Mouse (Mus musculus) kidney, postnatal 14 days (tissue): ENCODE results near the gene Zfp978.
"Not testable (repeated sequence)": the region's sequence is repeated elsewhere in the genome, so short reads cannot be mapped to it uniquely, and the experiment has no call there.

ENCODE experiments used
- DNase-seq: peaks from one replicate; pipeline ENCODE4 v3.0.0; 2022; ENCODE audit warnings: mixed read lengths

The Zfp978 gene

DNA sequence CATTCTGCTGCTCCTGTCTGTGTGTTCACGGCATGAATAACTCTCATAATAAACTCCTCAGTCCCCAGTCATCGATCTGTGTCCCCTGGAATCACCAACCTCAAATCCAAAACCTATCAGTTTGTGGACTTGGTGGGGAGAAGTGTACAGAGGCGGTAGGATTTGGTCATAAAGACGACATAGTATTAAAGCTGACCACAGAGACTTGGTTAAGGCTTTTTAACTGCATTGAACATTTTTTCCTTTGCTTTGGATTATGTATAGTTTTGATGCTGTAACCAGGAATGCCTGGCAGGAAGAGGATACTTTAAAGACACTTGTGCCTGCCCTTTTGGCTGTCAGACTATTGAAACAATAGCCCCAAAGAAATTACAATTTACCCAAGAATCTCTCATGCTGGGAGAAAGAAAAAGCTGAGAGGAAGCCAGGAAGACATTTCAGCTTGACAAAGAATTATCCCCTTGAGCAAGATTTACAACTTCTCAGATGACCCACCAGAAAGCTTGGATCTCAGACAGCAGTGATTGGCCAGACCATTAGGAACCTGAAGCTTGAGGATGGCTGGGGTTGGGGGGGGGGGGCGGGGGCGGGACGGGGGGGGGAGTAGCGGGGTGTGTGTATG, 56.2 kb downstream of the Zfp978 start:
- DNase-seq, result no peak

DNA sequence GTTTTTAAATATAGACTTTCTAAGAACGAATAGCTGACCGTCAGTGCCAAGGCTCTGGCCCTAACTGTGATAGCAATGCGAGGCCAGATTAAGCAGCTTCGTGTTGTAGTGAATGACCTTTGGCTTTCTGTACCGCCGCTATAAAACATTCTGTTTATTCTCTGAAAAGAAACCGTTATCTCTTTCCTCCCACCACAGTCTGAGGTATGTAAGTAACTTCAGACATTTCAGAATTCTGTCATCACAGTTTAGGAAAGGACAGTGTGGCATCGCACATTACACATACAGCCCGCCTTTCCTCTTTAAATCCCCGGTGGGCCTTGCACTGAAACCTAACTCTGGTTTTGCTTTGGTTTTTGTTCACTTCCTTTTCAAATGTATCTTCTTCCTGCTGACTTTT, 56.8 kb downstream of the Zfp978 start:
- DNase-seq, result no peak

DNA sequence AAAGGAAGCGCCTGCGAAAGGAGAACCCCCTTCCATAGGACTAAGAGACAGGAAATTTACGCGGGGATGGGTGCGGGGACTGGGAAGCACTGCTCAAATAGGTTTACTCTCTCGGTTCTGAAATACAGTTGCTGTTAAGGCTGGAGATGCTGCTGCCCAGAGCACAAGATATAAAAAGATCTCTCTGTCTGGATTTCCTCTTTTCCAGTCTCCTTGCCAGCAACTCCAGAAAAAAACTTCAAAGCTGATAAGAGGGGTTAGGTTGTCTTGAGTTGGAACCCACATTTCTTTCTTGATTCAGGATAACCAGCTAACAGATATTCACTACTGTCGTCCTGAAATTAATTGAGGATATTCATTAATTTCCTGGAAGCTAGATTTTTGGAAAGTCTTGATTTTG, 57.2 kb downstream of the Zfp978 start:
- DNase-seq, result not testable (repeated sequence)

DNA sequence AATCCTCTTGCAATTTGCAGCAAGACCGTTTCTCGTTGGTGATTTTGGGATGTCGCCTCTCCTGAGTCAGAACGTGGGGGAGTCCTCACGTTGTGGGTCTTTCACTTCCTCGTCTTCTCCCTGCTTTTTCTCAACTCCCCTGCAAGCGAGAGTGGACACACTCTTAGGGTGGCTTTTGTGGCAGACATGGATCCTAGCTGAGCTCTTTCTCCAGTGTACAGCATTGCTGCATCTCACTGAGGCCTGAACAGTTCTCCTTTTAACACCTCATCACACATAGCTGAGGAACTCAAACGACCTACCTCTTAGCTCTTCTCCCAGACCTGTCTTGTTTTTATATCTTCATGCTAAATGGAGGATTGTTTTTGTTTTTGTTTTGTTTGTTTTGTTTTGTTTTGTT, 58.1 kb downstream of the Zfp978 start:
- not testable (repeated sequence) for DNase-seq

DNA sequence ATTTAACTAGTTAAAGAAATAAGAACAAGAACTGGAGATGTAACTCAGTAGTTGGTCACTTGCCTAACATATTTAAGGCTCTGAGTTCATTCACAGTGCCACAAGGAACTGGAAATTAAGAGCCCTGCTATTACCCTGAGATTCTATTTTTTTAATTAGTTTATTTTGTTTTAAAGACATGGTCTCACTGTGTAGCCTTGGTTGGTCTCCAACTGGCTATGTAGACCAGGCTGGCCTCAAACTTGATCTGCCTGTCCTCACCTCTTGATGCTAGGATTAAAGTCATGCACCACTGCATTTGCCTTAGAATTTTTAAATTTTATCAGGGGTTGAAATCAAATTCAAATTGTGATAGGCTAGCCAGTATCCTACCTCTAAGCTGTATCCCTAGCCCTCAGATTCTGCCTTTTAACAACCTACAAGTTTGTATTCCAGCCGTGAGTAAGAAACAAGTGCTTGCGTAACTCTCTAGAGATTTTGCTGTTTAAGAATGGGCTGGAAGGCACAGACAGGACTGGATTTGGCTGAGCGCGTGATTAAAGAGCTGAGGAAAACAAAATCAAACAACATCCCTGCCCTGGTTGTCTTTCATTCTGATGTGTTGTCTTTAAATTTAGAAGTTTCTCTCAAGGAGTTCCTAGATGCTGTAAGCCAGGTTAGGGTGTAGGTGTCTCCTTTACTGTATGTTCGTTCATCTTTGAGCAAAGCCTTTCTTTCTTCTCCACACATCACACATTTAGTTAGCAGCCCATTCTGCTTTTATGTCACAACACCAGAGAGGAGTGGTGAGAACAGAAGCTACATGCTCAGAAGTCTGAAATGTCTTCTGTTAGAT, 58.9 kb downstream of the Zfp978 start:
- DNase-seq, result not testable (repeated sequence)

DNA sequence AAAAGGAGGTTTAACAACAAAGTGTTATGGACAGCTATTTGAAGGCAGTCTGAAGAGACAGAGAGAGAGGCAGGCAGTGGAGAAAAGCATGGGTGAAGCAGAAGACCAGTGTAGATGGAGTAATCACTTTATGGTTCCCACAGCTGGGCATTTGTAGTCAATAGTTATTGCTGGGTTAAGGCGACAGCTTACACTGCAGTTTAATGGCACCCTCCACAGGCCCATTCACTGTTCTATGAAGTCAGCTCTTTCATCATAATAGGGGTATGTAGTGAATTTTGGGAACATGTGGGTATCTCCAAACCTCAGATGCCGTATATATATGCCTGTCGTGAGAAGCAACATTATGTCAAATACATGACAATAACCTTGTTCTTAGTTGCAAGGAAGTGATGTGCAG, 59.7 kb downstream of the Zfp978 start:
- no peak for DNase-seq

DNA sequence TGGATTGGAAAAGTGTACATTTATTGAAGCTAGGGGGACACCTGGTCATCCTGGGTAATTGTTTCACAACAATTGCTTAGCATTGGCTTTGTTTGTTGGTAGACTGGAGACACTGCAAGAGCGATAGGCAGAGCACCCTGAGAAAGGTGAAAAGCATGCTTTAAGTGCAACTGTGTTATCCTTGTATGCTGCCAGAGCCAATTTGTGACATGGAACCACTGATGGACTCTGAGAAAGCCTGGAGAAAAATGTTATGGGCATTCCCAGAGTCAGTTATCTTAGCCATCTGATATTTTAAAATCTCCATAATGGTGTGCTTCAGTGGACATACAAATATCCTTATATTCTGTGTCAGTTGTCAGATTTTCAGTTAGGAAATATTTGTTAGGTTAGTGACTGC, 60.2 kb downstream of the Zfp978 start:
- not testable (repeated sequence) for DNase-seq

DNA sequence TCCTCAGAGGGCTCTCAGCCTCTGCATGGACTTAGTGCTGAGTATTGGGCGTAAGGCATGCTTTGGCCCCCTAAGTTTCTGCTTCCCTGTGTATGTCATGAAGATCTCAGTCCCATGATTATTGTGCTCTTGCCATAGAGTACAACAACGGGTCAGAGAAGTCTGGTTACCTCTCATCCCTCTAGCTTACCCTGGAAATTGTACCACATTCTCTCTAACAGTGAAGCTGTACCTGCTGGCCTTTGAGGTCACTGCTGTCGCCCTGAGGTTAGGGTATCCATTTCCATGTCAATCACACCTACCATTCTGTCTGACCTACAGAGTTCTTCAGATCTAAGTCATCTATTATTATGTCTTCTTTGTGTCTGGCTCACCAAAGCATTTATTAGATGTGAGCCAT, 62.0 kb downstream of the Zfp978 start:
- no peak for DNase-seq

DNA sequence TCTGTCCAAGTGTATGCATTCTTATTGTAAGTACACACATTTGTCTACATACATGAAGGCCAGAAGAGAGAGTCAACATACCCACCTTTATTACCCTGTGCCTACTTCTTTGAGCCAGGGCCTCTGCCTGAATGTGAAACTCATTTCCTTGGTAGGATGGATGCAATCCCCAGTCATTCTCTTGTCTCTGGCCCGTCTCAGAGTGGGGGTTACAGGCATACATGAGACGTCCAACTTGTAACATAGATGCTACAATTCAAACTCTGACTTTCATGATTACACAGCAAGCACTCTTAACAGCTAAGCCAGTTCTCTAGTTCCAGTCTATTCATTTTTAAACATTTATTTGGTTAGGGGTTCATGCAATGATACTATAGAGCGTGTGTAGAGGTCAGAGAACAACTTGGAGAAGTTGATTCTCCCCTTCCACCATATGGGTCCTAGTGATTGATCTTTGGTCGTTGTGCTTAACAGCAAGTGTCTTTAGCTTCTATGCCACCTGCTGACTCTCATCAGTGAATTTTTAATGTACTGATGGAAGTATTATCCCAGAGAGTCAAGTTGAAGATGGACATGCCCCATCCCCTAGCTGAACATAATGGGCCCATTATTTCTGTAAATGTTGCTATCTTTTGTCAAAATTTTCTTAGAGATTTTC, 62.7 kb downstream of the Zfp978 start:
- DNase-seq, result no peak

DNA sequence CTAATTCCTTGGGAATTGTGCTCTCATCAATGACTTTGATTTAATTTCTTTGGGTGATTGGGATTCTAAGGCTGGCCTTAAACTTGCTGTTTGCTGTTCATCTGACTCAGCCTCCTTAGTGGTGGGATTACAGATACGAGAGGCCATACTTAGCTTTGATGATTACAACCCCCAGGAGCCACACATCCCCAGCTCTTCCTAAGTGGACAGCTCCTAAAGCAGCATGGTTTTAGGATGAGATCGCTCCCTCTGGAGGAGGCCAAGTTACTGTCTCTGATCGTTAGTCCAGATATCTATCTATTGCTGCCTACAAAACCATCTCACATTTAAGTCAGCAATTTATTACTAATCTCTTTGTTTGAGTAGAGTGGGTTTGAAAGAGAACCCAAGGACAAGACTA, 63.3 kb downstream of the Zfp978 start:
- not testable (repeated sequence) for DNase-seq

DNA sequence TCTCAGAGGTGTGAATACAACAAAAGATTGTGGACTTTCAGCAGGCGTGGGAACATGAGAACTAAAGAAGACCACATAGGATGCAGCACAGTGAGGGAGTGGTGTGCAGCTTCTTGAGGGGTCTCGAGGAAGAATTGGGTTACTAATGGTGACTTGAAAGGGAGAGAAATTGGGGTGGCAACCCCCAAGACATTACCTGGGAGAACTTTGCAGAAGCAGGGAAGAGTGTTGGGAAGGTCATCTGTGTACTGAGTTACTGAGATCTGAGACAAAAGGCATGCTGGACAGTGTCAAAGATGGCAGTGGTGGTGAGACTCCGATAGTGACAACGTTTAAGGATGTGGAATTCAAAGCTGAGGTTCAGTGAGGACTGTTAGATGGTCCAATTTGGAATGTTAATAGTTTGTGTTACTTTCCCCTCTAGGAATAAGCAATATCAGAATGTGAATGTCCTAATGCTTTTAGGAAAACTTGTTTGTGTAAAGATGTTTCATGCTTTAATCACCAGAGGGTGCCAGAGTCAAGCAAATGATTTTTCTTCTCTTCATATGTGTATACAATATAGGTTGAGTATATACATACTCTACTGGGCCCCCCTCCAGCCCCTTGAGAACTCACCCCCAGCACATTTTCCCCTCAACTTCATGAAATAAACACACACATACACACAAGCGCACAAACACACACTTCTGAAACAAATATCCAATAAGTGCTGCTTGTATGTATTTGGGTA, 64.7 kb downstream of the Zfp978 start:
- DNase-seq, result not testable (repeated sequence)

DNA sequence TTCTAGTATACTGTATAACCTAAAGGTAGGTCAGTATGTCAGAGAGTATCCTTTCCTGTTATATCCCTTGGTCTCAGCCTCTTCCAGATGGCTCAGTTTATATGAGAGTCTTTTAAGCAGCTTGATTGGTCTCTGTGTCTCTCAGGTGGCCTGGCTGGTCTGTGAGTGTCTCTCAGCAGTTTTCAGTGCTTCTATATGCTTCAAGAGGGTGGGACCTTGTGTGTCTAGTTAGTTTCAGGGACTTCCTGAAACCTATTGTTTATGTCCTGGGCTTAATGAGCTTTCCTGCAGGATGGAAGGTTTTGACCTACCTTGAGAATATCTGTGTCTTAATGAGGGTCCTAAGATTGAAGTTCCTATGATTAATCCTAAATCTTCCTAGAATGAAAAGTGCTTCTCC, 69.5 kb downstream of the Zfp978 start:
- DNase-seq, result no peak

DNA sequence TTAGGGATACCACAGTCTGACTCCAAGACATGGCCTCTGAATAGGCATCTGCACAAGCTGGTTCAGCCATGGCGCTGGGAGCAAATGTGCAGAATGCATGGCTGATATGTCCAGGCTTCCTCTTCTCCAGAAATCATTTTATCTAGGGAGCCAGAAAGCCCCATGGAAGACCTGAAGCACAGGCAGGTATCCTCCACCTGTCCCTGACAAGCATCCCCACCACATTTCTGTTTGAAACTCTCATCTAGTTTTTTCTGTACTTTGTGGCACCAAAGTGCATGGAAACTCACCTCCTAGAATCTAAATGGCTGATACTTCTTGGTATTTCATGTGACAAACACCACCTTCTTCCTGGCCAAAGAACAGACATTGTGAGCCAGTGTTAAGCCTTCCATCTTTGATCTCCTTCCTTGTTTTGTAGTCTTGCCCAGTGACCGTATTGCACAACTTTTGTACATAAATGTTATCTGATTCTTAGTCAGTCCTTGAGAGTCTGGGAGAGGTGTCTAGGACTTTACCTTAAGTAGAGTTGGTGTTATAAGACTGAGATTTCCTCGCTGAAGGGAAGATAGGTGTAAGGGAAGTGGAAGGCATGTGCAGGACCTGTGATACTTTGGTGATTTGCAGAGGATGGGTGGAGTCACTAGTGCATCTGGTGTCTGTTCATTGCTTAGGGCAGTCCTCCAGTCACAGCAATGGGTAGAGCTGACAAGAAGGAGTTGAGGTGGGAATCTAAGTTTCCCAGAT, 70.8 kb downstream of the Zfp978 start:
- not testable (repeated sequence) for DNase-seq

DNA sequence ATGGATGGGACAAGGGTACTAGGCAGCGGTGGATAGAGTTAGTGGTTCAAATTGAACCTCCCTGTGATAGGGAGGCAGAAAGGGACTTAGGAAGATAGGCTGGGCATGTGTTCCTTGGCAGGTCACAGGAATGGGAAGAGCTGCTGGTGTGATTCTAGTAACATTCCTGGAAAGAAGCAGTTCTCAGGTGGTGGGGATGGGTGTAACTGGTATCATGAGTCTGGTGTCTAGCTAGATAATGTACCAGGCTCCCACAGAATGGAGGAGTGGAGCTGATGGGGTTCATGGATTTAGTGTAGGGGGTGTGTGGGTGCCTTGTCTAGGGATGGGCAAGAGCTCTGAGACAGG, 71.3 kb downstream of the Zfp978 start:
- no peak for DNase-seq

DNA sequence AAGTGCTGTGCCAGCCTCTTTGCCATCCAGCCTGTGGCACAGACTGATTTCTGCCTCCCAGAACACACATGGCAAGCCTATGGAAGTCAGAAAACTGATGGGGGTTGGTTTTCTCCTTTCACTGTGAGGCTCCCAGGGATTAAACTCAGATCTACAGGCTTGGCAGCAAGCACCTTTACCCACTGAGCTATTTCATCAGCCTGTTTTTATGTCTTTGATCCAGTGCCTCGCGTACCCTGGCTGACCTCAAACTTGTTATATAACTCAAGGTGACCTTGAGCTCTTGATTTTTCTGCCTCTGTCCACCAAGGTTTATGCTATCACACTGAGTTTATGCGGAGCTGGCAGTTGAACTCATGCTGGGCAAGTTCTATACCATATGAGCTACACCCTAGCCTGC, 71.9 kb downstream of the Zfp978 start:
- no peak for DNase-seq

DNA sequence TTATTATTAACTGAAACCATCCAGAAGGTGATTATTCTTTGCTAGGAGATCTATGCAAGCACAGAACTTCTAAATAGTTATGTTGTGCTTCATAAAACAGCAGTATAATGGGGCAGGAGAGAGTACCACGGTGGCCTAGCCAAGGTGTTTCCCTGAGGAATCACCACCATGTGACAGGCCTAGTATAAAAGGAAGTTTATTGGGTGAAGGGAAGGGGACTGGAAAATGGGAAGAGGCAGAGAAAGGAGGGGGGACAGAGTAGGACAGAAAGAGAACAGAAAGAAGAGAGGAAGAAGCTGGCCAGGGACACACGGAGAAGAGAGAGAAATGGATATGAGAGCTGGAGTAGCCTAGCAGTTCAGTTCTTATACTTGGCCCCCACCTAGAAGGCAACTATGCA, 72.8 kb downstream of the Zfp978 start:
- DNase-seq, result no peak
